Mouse (Mus musculus): ENCODE measurements around the gene Smg6. TPM values are rescaled to one million over a fixed set of nuclear protein-coding genes. Genes with fewer than 3 reads are reported as not detected.
A peak's percentile ranks its signal among the peaks of the same experiment; 100 is the strongest.
"Not testable (repeated sequence)": the region's sequence is repeated elsewhere in the genome, so short reads cannot be mapped to it uniquely, and the experiment has no call there.

Gene Smg6
- total RNA-seq, 2 experiments from 2014 or later, result 24.1 to 25.3 TPM

GRCm38 (mm10) chr11:74990501-74990900 lies 64.9 kb downstream of the Smg6 start:
- peak; percentile 52 to 55 for DNase-seq
- intact Hi-C loops (cut with DNase I), result no loop called here

GRCm38 (mm10) chr11:74991290-74991689 lies 65.7 kb downstream of the Smg6 start:
- intact Hi-C loops (cut with DNase I), result no loop called here
- DNase-seq, result no peak

GRCm38 (mm10) chr11:74992427-74992987 lies 66.9 kb downstream of the Smg6 start:
- peak; percentile 20 to 25 for DNase-seq
- intact Hi-C loops (cut with DNase I), result no loop called here

GRCm38 (mm10) chr11:74994141-74994540 lies 68.5 kb downstream of the Smg6 start:
- DNase-seq, result peak; percentile 21 to 26

GRCm38 (mm10) chr11:74994856-74995255 lies 69.2 kb downstream of the Smg6 start:
- no peak for DNase-seq
- intact Hi-C loops (cut with DNase I), result no loop called here

More at GRCm38 (mm10) chr11:74994141-74994540, 68.5 kb downstream of the Smg6 start:
- intact Hi-C loops (cut with DNase I), result no loop called here

GRCm38 (mm10) chr11:74996482-74996881 lies 70.9 kb downstream of the Smg6 start:
- intact Hi-C loops (cut with DNase I), result no loop called here
- DNase-seq, result no peak

- peak; percentile 66 to 67 for DNase-seq
- intact Hi-C loops (cut with DNase I), result no loop called here
These were observed 75.4 kb downstream of the Smg6 start for GRCm38 (mm10) chr11:75000869-75001653.

- intact Hi-C loops (cut with DNase I), result no loop called here
- peak; percentile 33 to 59 for DNase-seq
These were observed 82.6 kb downstream of the Smg6 start for GRCm38 (mm10) chr11:75008270-75008669.

- DNase-seq, result peak; percentile 49 to 60
- intact Hi-C loops (cut with DNase I), result not testable (repeated sequence)
These were observed 83.9 kb downstream of the Smg6 start for GRCm38 (mm10) chr11:75009537-75009936.

GRCm38 (mm10) chr11:75012997-75013694 lies 87.5 kb downstream of the Smg6 start:
- intact Hi-C loops (cut with DNase I), result loop anchor here (2.0 kb wide), 1 partner anchor 34 kb away; no protein-coding TSS in a partner anchor
- peak; percentile 83 to 90 for DNase-seq

- intact Hi-C loops (cut with DNase I), result loop anchor here (2.0 kb wide), 1 partner anchor 33 kb away; no protein-coding TSS in a partner anchor
- DNase-seq, result peak; percentile 52 to 54
These were observed 88.4 kb downstream of the Smg6 start for GRCm38 (mm10) chr11:75013764-75014695.

- DNase-seq, result peak; percentile 27
- intact Hi-C loops (cut with DNase I), result no loop called here
These were observed 89.2 kb downstream of the Smg6 start for GRCm38 (mm10) chr11:75014816-75015215.

- intact Hi-C loops (cut with DNase I), result no loop called here
- DNase-seq, result peak; percentile 72 to 76
These were observed 89.8 kb downstream of the Smg6 start for GRCm38 (mm10) chr11:75015453-75015871.

- DNase-seq, result no peak
- intact Hi-C loops (cut with DNase I), result no loop called here
These were observed 90.8 kb downstream of the Smg6 start for GRCm38 (mm10) chr11:75016309-75016860.

- DNase-seq, result peak; percentile 28 to 35
- intact Hi-C loops (cut with DNase I), result no loop called here
These were observed 92.2 kb downstream of the Smg6 start for GRCm38 (mm10) chr11:75017831-75018230.

GRCm38 (mm10) chr11:75026977-75027376 lies 101.4 kb downstream of the Smg6 start:
- DNase-seq, result no peak
- intact Hi-C loops (cut with DNase I), result no loop called here

- DNase-seq, result no peak
- intact Hi-C loops (cut with DNase I), result no loop called here
These were observed 102.0 kb downstream of the Smg6 start for GRCm38 (mm10) chr11:75027616-75028015.

GRCm38 (mm10) chr11:75031251-75031650 lies 105.6 kb downstream of the Smg6 start:
- intact Hi-C loops (cut with DNase I), result no loop called here
- peak in 1 of 2 experiments; percentile 34 for DNase-seq

- intact Hi-C loops (cut with DNase I), result no loop called here
- no peak for DNase-seq
These were observed 107.3 kb downstream of the Smg6 start for GRCm38 (mm10) chr11:75032946-75033345.

- DNase-seq, result peak in 1 of 2 experiments; percentile 38
- intact Hi-C loops (cut with DNase I), result no loop called here
These were observed 108.0 kb downstream of the Smg6 start for GRCm38 (mm10) chr11:75033581-75034067.

All from heart, postnatal 10 days (tissue).